Mouse (Mus musculus) MN1 (cell line): ENCODE data around the gene Usp18.

Experiments
- DNase-seq: peaks from one replicate; pipeline ENCODE4 v3.0.0-alpha.2; 2016; ENCODE audit warnings: low spot score

The Usp18 gene

GRCm38 (mm10) chr6:121224993-121225392 lies 20.7 kb upstream of the Usp18 start:
- DNase-seq = no peak

GRCm38 (mm10) chr6:121226043-121226442 lies 19.7 kb upstream of the Usp18 start:
- no peak for DNase-seq

GRCm38 (mm10) chr6:121226744-121227143 lies 19.0 kb upstream of the Usp18 start:
- DNase-seq = no peak

- no peak for DNase-seq
These were observed 17.3 kb upstream of the Usp18 start for GRCm38 (mm10) chr6:121228421-121228820.

- no peak for DNase-seq
These were observed 13.1 kb upstream of the Usp18 start for GRCm38 (mm10) chr6:121232652-121233051.

- DNase-seq = no peak
These were observed 9.3 kb upstream of the Usp18 start for GRCm38 (mm10) chr6:121236386-121236785.

GRCm38 (mm10) chr6:121238209-121238608 lies 7.5 kb upstream of the Usp18 start:
- DNase-seq = no peak

- DNase-seq = no peak
These were observed 3.9 kb upstream of the Usp18 start for GRCm38 (mm10) chr6:121241780-121242179.

GRCm38 (mm10) chr6:121243161-121243560 lies 2.5 kb upstream of the Usp18 start:
- no peak for DNase-seq

GRCm38 (mm10) chr6:121246037-121246361 lies 293 bp downstream of the Usp18 start:
- no peak for DNase-seq

GRCm38 (mm10) chr6:121250406-121250805 lies 4.7 kb downstream of the Usp18 start:
- no peak for DNase-seq

- DNase-seq = no peak
These were observed 5.5 kb downstream of the Usp18 start for GRCm38 (mm10) chr6:121251256-121251655.

GRCm38 (mm10) chr6:121260548-121260947 lies 14.8 kb downstream of the Usp18 start:
- DNase-seq = peak; percentile 37

- no peak for DNase-seq
These were observed 15.5 kb downstream of the Usp18 start for GRCm38 (mm10) chr6:121261233-121261632.

- DNase-seq = no peak
These were observed 16.3 kb downstream of the Usp18 start for GRCm38 (mm10) chr6:121262004-121262403.

- no peak for DNase-seq
These were observed 16.8 kb downstream of the Usp18 start for GRCm38 (mm10) chr6:121262496-121262895.

- DNase-seq = no peak
These were observed 24.4 kb downstream of the Usp18 start for GRCm38 (mm10) chr6:121270156-121270555.

GRCm38 (mm10) chr6:121271707-121272074 lies 26.0 kb downstream of the Usp18 start:
- DNase-seq = no peak

GRCm38 (mm10) chr6:121272075-121272800 lies 26.5 kb downstream of the Usp18 start:
- peak; percentile 91 for DNase-seq

GRCm38 (mm10) chr6:121274356-121274755 lies 28.6 kb downstream of the Usp18 start:
- DNase-seq = peak; percentile 50

GRCm38 (mm10) chr6:121284132-121284531 lies 38.4 kb downstream of the Usp18 start:
- DNase-seq = peak; percentile 17

GRCm38 (mm10) chr6:121299317-121299716 lies 53.6 kb downstream of the Usp18 start:
- no peak for DNase-seq

- DNase-seq = no peak
These were observed 54.2 kb downstream of the Usp18 start, which contains the start of gene Slc6a13 for GRCm38 (mm10) chr6:121299954-121300353. Slc6a13 (plus strand) TSS chr6:121300227.

- no peak for DNase-seq
These were observed 54.8 kb downstream of the Usp18 start for GRCm38 (mm10) chr6:121300504-121300903.
